ENCODE assay signal across 8 mouse cellular contexts in genomic region chr10:20125226-20125625, GRCm38 (mm10). TPM values are rescaled to one million over a fixed set of nuclear protein-coding genes. Genes with fewer than 3 reads are reported as not detected.
DNase-seq lines count a peak whose midpoint lies in the region; ATAC-seq and TF ChIP-seq lines count a peak whose summit lies in the region.

No protein-coding gene starts in this region.

- H3K4me3 ChIP-seq in G1E (ENCODE audit: low read depth, low read length), result no peak overlapping the region; the same call in 1 of the 2 replicates
- H3K4me3 ChIP-seq in forebrain, embryonic 11.5 days (ENCODE audit: low read depth, low read length), result no peak overlapping the region
- no peak overlapping the region for H3K4me3 ChIP-seq in hindbrain, embryonic 14.5 days (replicated peaks; ENCODE audit: low read length)

- H3K9ac ChIP-seq in forebrain, embryonic 11.5 days (ENCODE audit: low read length), result no peak overlapping the region
- no peak overlapping the region for H3K9ac ChIP-seq in hindbrain, embryonic 14.5 days

- no peaks in the 10 kb centered on the region for H3K9me3 ChIP-seq in G1E (replicated peaks)
- H3K9me3 ChIP-seq in forebrain, embryonic 11.5 days (ENCODE audit: control insufficient read depth, low read length), result no peaks in the 10 kb centered on the region
- no peaks in the 10 kb centered on the region for H3K9me3 ChIP-seq in hindbrain, embryonic 14.5 days (ENCODE audit: control insufficient read depth, low read length)

- no peak overlapping the region for H3K27ac ChIP-seq in forebrain, embryonic 11.5 days (ENCODE audit: low read depth, low read length)
- no peak overlapping the region for H3K27ac ChIP-seq in hindbrain, embryonic 14.5 days

- WGBS in forebrain, embryonic 11.5 days, result 51% methylated on average over 4 of the region's 4 CpGs
- WGBS in hindbrain, embryonic 14.5 days, result 52% methylated on average over 4 of the region's 4 CpGs

- H3K4me1 ChIP-seq in G1E (ENCODE audit: insufficient read depth, low read depth, low read length), result peaks cover 48% of the 10 kb centered on the region
- no peaks in the 10 kb centered on the region for H3K4me1 ChIP-seq in forebrain, embryonic 11.5 days (replicated peaks; ENCODE audit: control insufficient read depth, insufficient read depth, low read length)
- no peaks in the 10 kb centered on the region for H3K4me1 ChIP-seq in hindbrain, embryonic 14.5 days (replicated peaks; ENCODE audit: control insufficient read depth, insufficient read depth, low read length)

- H3K27me3 ChIP-seq in G1E (ENCODE audit: insufficient read depth, low read length), result no peaks in the 10 kb centered on the region
- no peaks in the 10 kb centered on the region for H3K27me3 ChIP-seq in forebrain, embryonic 11.5 days (ENCODE audit: control insufficient read depth, insufficient read depth, low read length)
- no peaks in the 10 kb centered on the region for H3K27me3 ChIP-seq in hindbrain, embryonic 14.5 days (ENCODE audit: control insufficient read depth, insufficient read depth, low read length)

- peaks cover 29% of the 10 kb centered on the region for H3K36me3 ChIP-seq in G1E (replicated peaks)
- no peaks in the 10 kb centered on the region for H3K36me3 ChIP-seq in forebrain, embryonic 11.5 days (ENCODE audit: control insufficient read depth, insufficient read depth, low read length)
- no peaks in the 10 kb centered on the region for H3K36me3 ChIP-seq in hindbrain, embryonic 14.5 days (replicated peaks; ENCODE audit: control insufficient read depth, insufficient read depth)

- no peak for DNase-seq in G1E (ENCODE audit: low spot score)
- peak; percentile 84 for DNase-seq in brain, embryonic 14.5 days (ENCODE audit: low read depth)
- peak; percentile 56 for DNase-seq in forebrain, embryonic 11.5 days (ENCODE audit: low spot score)
- DNase-seq in hindbrain, embryonic 14.5 days (ENCODE audit: low spot score), result peak; percentile 83
- peak; percentile 67 for DNase-seq in layer of hippocampus, adult 9-10 months (ENCODE audit: low spot score)
- peak; percentile 74 for DNase-seq in lung, postnatal 14 days
- peak; percentile 68 for DNase-seq in right cerebral cortex, adult 18-20 months
- DNase-seq in c-Kit-positive CD71-positive TER-119-positive erythroid progenitor cells, embryonic 14.5 days (ENCODE audit: low spot score), result no peak

- no peak for ATAC-seq in G1E (ENCODE audit: extremely low read depth, insufficient number of reproducible peaks, low FRiP score, poor library complexity, severe bottlenecking)
- ATAC-seq in forebrain, embryonic 11.5 days (replicated peaks; ENCODE audit: low FRiP score), result peak; percentile 66; the same call in 1 of the 2 replicates
- ATAC-seq in hindbrain, embryonic 14.5 days (ENCODE audit: low FRiP score), result peak; percentile 75

- TF ChIP-seq CTCF in G1E (IDR thresholded peaks at IDR 0.05; ENCODE audit: low read depth, low read length), result peak; percentile 92
- peak; percentile 89 for TF ChIP-seq CTCF in brain, embryonic 14.5 days (IDR thresholded peaks at IDR 0.05; ENCODE audit: borderline replicate concordance, extremely low read depth, insufficient read depth, insufficient read length)

- no peak for TF ChIP-seq POLR2A in brain, embryonic 14.5 days (IDR thresholded peaks at IDR 0.05; ENCODE audit: borderline replicate concordance, extremely low read depth, insufficient read depth, insufficient read length, poor library complexity, severe bottlenecking)

- H3K4me2 ChIP-seq in forebrain, embryonic 11.5 days (ENCODE audit: low read depth, low read length, severe bottlenecking), result no peak overlapping the region
- H3K4me2 ChIP-seq in hindbrain, embryonic 14.5 days (replicated peaks), result no peak overlapping the region

RNA-seq across cellular contexts. Expression of gene Map7, which starts 23.0 kb away (rescaled TPM):
- total RNA-seq in G1E (2014; fragmentation: Nextera tagmentation) (not detected in 2 replicates), G1E (2017) (2.3 and 2.6 TPM in 2 replicates)
- polyA plus RNA-seq in G1E (2012), result 2.5 and 2.8 TPM in 2 replicates
- 3.2 and 6.7 TPM in 2 replicates for polyA plus RNA-seq in brain, embryonic 14.5 days (2012; rRNA removed)
- 8.0 and 8.2 TPM in 2 replicates for polyA plus RNA-seq in forebrain, embryonic 11.5 days (2014; fragmentation: Nextera tagmentation; extraction: Ambion mirVana)
- polyA plus RNA-seq in hindbrain, embryonic 14.5 days (2014; fragmentation: Nextera tagmentation; extraction: Ambion mirVana), result 7.2 and 8.7 TPM in 2 replicates

Comparison
In these comparisons a context has a peak if more than half of its experiments do, and no peak if none do; other contexts are left out.
1. DNase-seq: peak in brain, embryonic 14.5 days (single experiment), forebrain, embryonic 11.5 days (single experiment), hindbrain, embryonic 14.5 days (single experiment), layer of hippocampus, adult 9-10 months (single experiment), lung, postnatal 14 days (single experiment) and right cerebral cortex, adult 18-20 months (single experiment); none in G1E (single experiment) and c-Kit-positive CD71-positive TER-119-positive erythroid progenitor cells, embryonic 14.5 days (single experiment).